In the genomic region with DNA sequence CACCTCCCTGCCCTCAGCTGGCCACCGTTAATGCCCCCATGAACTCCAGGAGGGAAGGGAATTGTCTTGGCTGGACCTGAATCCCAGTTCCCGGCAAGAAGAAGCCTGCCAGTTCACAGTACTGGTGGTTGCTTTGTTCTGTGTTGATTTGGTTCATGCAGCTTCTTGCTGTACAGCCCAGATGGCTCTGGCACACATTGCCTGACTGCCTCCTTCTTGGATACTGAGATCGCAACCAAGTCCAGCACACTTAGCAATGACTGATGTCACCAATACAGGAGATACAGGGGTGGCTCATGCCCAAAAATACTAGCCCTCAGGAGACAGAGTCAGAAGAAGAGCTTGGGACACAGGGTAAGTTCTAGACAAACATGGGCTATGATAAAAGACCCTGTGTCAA, we compare ENCODE assay signal across 14 mouse cellular contexts. TPM values are rescaled to one million over a fixed set of nuclear protein-coding genes. Genes with fewer than 3 reads are reported as not detected.
DNase-seq lines count a peak whose midpoint lies in the region; ATAC-seq lines count a peak whose summit lies in the region.
"Had no signal": no experiment of that assay in that cellular context is flagged by ENCODE, and none has a peak within 500 bp of the region (broad histone marks: within the 10 kb centered on the region; RNA-seq: fewer than 3 reads in every experiment).

No protein-coding gene starts in this region.

- H3K4me2 ChIP-seq in forebrain, embryonic 15.5 days (replicated peaks), result no peak overlapping the region
- H3K4me2 ChIP-seq in kidney, embryonic 15.5 days, result no peak overlapping the region
- no peak overlapping the region for H3K4me2 ChIP-seq in kidney, embryonic 14.5 days (replicated peaks; ENCODE audit: low read depth, low read length)
- H3K4me2 ChIP-seq: embryonic facial prominence, embryonic 12.5 days; liver, embryonic 13.5 days; neural tube, embryonic 15.5 days had no signal

- H3K9ac ChIP-seq in forebrain, embryonic 15.5 days (replicated peaks), result no peak overlapping the region
- no peak overlapping the region for H3K9ac ChIP-seq in kidney, embryonic 15.5 days
- H3K9ac ChIP-seq in kidney, embryonic 14.5 days (ENCODE audit: low read depth, low read length), result no peak overlapping the region
- H3K9ac ChIP-seq: embryonic facial prominence, embryonic 12.5 days; liver, embryonic 13.5 days; neural tube, embryonic 15.5 days had no signal

- peaks cover 35% of the 10 kb centered on the region for H3K4me1 ChIP-seq in forebrain, embryonic 15.5 days
- no peaks in the 10 kb centered on the region for H3K4me1 ChIP-seq in kidney, embryonic 15.5 days
- H3K4me1 ChIP-seq in kidney, embryonic 14.5 days (ENCODE audit: control insufficient read depth, insufficient read depth, low read length), result no peaks in the 10 kb centered on the region

- no peak overlapping the region for H3K4me3 ChIP-seq in forebrain, embryonic 15.5 days
- no peak overlapping the region for H3K4me3 ChIP-seq in kidney, embryonic 15.5 days (replicated peaks)
- H3K4me3 ChIP-seq in kidney, embryonic 14.5 days (ENCODE audit: low read length), result no peak overlapping the region
- H3K4me3 ChIP-seq: embryonic facial prominence, embryonic 12.5 days; liver, embryonic 13.5 days; neural tube, embryonic 15.5 days had no signal

- 35% methylated on average over 3 of the region's 3 CpGs for WGBS in forebrain, embryonic 15.5 days
- 66% methylated on average over 3 of the region's 3 CpGs for WGBS in kidney, embryonic 15.5 days
- 82% methylated on average over 3 of the region's 3 CpGs for WGBS in kidney, embryonic 14.5 days

- H3K27me3 ChIP-seq in forebrain, embryonic 15.5 days, result no peaks in the 10 kb centered on the region
- H3K27me3 ChIP-seq in kidney, embryonic 15.5 days, result no peaks in the 10 kb centered on the region
- H3K27me3 ChIP-seq in kidney, embryonic 14.5 days (ENCODE audit: control insufficient read depth, insufficient read depth, low read length), result no peaks in the 10 kb centered on the region
- H3K27me3 ChIP-seq: embryonic facial prominence, embryonic 12.5 days; liver, embryonic 13.5 days; neural tube, embryonic 15.5 days had no signal

- ATAC-seq in frontal cortex, adult (ENCODE audit: low TSS enrichment), result peak; percentile 64; the same call in 1 of the 2 replicates
- ATAC-seq in forebrain, embryonic 15.5 days (replicated peaks), result peak; percentile 82
- ATAC-seq in kidney, embryonic 15.5 days (replicated peaks; ENCODE audit: low FRiP score), result no peak
- no peak for ATAC-seq in kidney, embryonic 14.5 days (ENCODE audit: low FRiP score, low TSS enrichment)

- H3K27ac ChIP-seq in forebrain, embryonic 15.5 days (replicated peaks), result peak overlapping the region; percentile 89
- no peak overlapping the region for H3K27ac ChIP-seq in kidney, embryonic 15.5 days
- H3K27ac ChIP-seq in kidney, embryonic 14.5 days (ENCODE audit: low read depth, low read length), result no peak overlapping the region
- H3K27ac ChIP-seq: embryonic facial prominence, embryonic 12.5 days; liver, embryonic 13.5 days; neural tube, embryonic 15.5 days had no signal

- H3K36me3 ChIP-seq in forebrain, embryonic 15.5 days, result no peaks in the 10 kb centered on the region
- no peaks in the 10 kb centered on the region for H3K36me3 ChIP-seq in kidney, embryonic 15.5 days
- no peaks in the 10 kb centered on the region for H3K36me3 ChIP-seq in kidney, embryonic 14.5 days (ENCODE audit: control insufficient read depth, insufficient read depth, low read length)
- H3K36me3 ChIP-seq: embryonic facial prominence, embryonic 12.5 days; liver, embryonic 13.5 days; neural tube, embryonic 15.5 days had no signal

- DNase-seq in frontal cortex, postnatal 10 days (ENCODE audit: low spot score in 2 of 2), result no peak
- DNase-seq in right cerebral cortex, postnatal 14 days, result peak; percentile 38
- DNase-seq in right cerebral cortex, postnatal 36 days (ENCODE audit: low spot score in 2 of 2), result no peak
- DNase-seq in lung, postnatal 36 days, result no peak
- DNase-seq: heart, adult 11 months; kidney, adult 2 months; liver, embryonic 13.5 days; lung, postnatal 4 days had no signal

- H3K9me3 ChIP-seq in forebrain, embryonic 15.5 days, result no peaks in the 10 kb centered on the region
- no peaks in the 10 kb centered on the region for H3K9me3 ChIP-seq in kidney, embryonic 15.5 days (replicated peaks)
- no peaks in the 10 kb centered on the region for H3K9me3 ChIP-seq in kidney, embryonic 14.5 days (ENCODE audit: control insufficient read depth, low read length)
- H3K9me3 ChIP-seq: embryonic facial prominence, embryonic 12.5 days; liver, embryonic 13.5 days; neural tube, embryonic 15.5 days had no signal

RNA-seq across cellular contexts. Expression of a gene that starts 12.9 kb away (rescaled TPM):
- 76.8 and 79.9 TPM in 2 replicates for polyA plus RNA-seq in forebrain, embryonic 15.5 days (2015; fragmentation: Nextera tagmentation; extraction: Ambion mirVana)
- polyA plus RNA-seq in kidney, embryonic 15.5 days (2015; fragmentation: Nextera tagmentation; extraction: Ambion mirVana), result 0.51 and 1.3 TPM in 2 replicates
- 0.14 TPM in 1 of 2 replicates, not detected in the other for polyA plus RNA-seq in kidney, embryonic 14.5 days (2014; fragmentation: Nextera tagmentation; extraction: Ambion mirVana)

RNA-seq across cellular contexts. Expression of a gene that starts 31.8 kb away (rescaled TPM):
- 48.8 and 51.0 TPM in 2 replicates for polyA plus RNA-seq in forebrain, embryonic 15.5 days (2015; fragmentation: Nextera tagmentation; extraction: Ambion mirVana)
- polyA plus RNA-seq in kidney, embryonic 15.5 days (2015; fragmentation: Nextera tagmentation; extraction: Ambion mirVana), result 50.0 and 51.6 TPM in 2 replicates
- polyA plus RNA-seq in kidney, embryonic 14.5 days (2014; fragmentation: Nextera tagmentation; extraction: Ambion mirVana), result 36.4 and 59.2 TPM in 2 replicates

RNA-seq across cellular contexts. Expression of a gene that starts 44.8 kb away (rescaled TPM):
- 11.0 and 14.4 TPM in 2 replicates for polyA plus RNA-seq in forebrain, embryonic 15.5 days (2015; fragmentation: Nextera tagmentation; extraction: Ambion mirVana)
- 1.8 and 2.5 TPM in 2 replicates for polyA plus RNA-seq in kidney, embryonic 15.5 days (2015; fragmentation: Nextera tagmentation; extraction: Ambion mirVana)
- polyA plus RNA-seq in kidney, embryonic 14.5 days (2014; fragmentation: Nextera tagmentation; extraction: Ambion mirVana), result 0.90 and 1.7 TPM in 2 replicates

Comparison
In these comparisons a context has a peak if more than half of its experiments do, and no peak if none do; other contexts are left out.
1. ATAC-seq: peak in frontal cortex, adult (single experiment) and forebrain, embryonic 15.5 days (single experiment); none in kidney, embryonic 15.5 days (single experiment) and kidney, embryonic 14.5 days (single experiment).
2. RNA of a gene that starts 12.9 kb away (polyA plus RNA-seq): 76.8 to 79.9 TPM in forebrain, embryonic 15.5 days; 0.51 to 1.3 TPM in kidney, embryonic 15.5 days and 0.14 TPM in kidney, embryonic 14.5 days; every median in the first group is over 10 times any median in the second.